Mouse (Mus musculus) spleen, embryonic (tissue): Measurements from ENCODE around the gene Hesx1.
"Not testable (repeated sequence)": the region's sequence is repeated elsewhere in the genome, so short reads cannot be mapped to it uniquely, and the experiment has no call there.

Experiments
- CTCF ChIA-PET: fragments of 350-600 bp; sonication (Branson Sonifier 250); formaldehyde crosslinking; loops from one replicate; lab custom pipeline; 2022; lab: Charles Lee

Gene Hesx1

GRCm38 (mm10) chr14:26994211-26994741, at the start of gene Hesx1:
Hesx1 (plus strand) TSS chr14:26994416.
- CTCF ChIA-PET: interaction anchor here (0.7 kb wide), 1 partner anchor 1245 kb away, joined by 3 read pairs; no protein-coding TSS in a partner anchor

- CTCF ChIA-PET: not testable (repeated sequence)
Measured at GRCm38 (mm10) chr14:26956139-26956538, 38.1 kb upstream of the Hesx1 start.

- CTCF ChIA-PET: interaction anchor here (0.6 kb wide), 2 partner anchors 292 to 469 kb away, joined by 3 to 7 read pairs; no protein-coding TSS in a partner anchor
Measured at GRCm38 (mm10) chr14:26960518-26960917, 33.7 kb upstream of the Hesx1 start.

GRCm38 (mm10) chr14:26969164-26969563, 25.1 kb upstream of the Hesx1 start:
- CTCF ChIA-PET: interaction anchor here (0.6 kb wide), 1 partner anchor 66 kb away, joined by 4 read pairs; no protein-coding TSS in a partner anchor

GRCm38 (mm10) chr14:26969856-26970407, 24.3 kb upstream of the Hesx1 start:
- CTCF ChIA-PET: interaction anchor here (0.6 kb wide), 1 partner anchor 67 kb away, joined by 4 read pairs; no protein-coding TSS in a partner anchor

GRCm38 (mm10) chr14:26970439-26970932, 23.7 kb upstream of the Hesx1 start:
- CTCF ChIA-PET: no interaction called here

- CTCF ChIA-PET: no interaction called here
Measured at GRCm38 (mm10) chr14:26971106-26971789, 23.0 kb upstream of the Hesx1 start, which contains the start of gene Appl1. Appl1 (minus strand) TSS chr14:26971232.

- CTCF ChIA-PET: interaction anchor here (0.7 kb wide), 2 partner anchors 17 to 55 kb away, joined by 5 to 9 read pairs; no protein-coding TSS in a partner anchor
Measured at GRCm38 (mm10) chr14:26973089-26973488, 21.1 kb upstream of the Hesx1 start.

GRCm38 (mm10) chr14:26975490-26975889, 18.7 kb upstream of the Hesx1 start:
- CTCF ChIA-PET: no interaction called here

- CTCF ChIA-PET: no interaction called here
Measured at GRCm38 (mm10) chr14:26976212-26976611, 18.0 kb upstream of the Hesx1 start.

GRCm38 (mm10) chr14:26977500-26977899, 16.7 kb upstream of the Hesx1 start:
- CTCF ChIA-PET: no interaction called here

- CTCF ChIA-PET: no interaction called here
Measured at GRCm38 (mm10) chr14:26979808-26980207, 14.4 kb upstream of the Hesx1 start.

GRCm38 (mm10) chr14:26981021-26981420, 13.2 kb upstream of the Hesx1 start:
- CTCF ChIA-PET: no interaction called here

GRCm38 (mm10) chr14:26981494-26982149, 12.6 kb upstream of the Hesx1 start:
- CTCF ChIA-PET: no interaction called here

GRCm38 (mm10) chr14:26982150-26982530, 12.1 kb upstream of the Hesx1 start:
- CTCF ChIA-PET: no interaction called here

GRCm38 (mm10) chr14:26988694-26989093, 5.5 kb upstream of the Hesx1 start:
- CTCF ChIA-PET: interaction anchor here (0.7 kb wide), 2 partner anchors 19 to 33 kb away, joined by 3 to 5 read pairs; no protein-coding TSS in a partner anchor

- CTCF ChIA-PET: no interaction called here
Measured at GRCm38 (mm10) chr14:26991622-26992021, 2.6 kb upstream of the Hesx1 start.

- CTCF ChIA-PET: no interaction called here
Measured at GRCm38 (mm10) chr14:26993427-26993826, 789 bp upstream of the Hesx1 start.

GRCm38 (mm10) chr14:26996257-26996656, 2.0 kb downstream of the Hesx1 start:
- CTCF ChIA-PET: no interaction called here

GRCm38 (mm10) chr14:27000386-27000785, 6.2 kb downstream of the Hesx1 start:
- CTCF ChIA-PET: no interaction called here

GRCm38 (mm10) chr14:27004906-27005305, 10.7 kb downstream of the Hesx1 start:
- CTCF ChIA-PET: no interaction called here

GRCm38 (mm10) chr14:27005937-27006336, 11.7 kb downstream of the Hesx1 start:
- CTCF ChIA-PET: no interaction called here
